Mouse (Mus musculus) heart, embryonic 11.5 days (tissue): ENCODE measurements at regions not wholly inside any gene's neighbourhood (a gene's known extent, or its start where the extent isn't known, plus 50 kb on each side); places are given as distances from the start of the nearest gene placed in this dataset.
A peak's percentile ranks its signal among the peaks of the same experiment; 100 is the strongest.

ENCODE experiments used
- ATAC-seq: fragments of 200-750 bp; cut with Nextera tagmentation; replicated peaks from 2 replicates; pipeline ENCODE4 v1.8.0; 2017; ENCODE audit warnings: moderate library complexity; ENCODE audit not compliant: insufficient number of reproducible peaks, low FRiP score, low TSS enrichment
- H3K27ac ChIP-seq: fragments of 300-500 bp; sonication (generic); 2 replicates; pipeline ENCODE4 v1.5.1; 2014; ENCODE audit warnings: mild to moderate bottlenecking, low read depth, low read length
- H3K27me3 ChIP-seq: fragments of 300-500 bp; sonication (generic); 2 replicates; pipeline ENCODE4 v1.6.1; 2014; ENCODE audit warnings: mild to moderate bottlenecking, low read length, mixed read lengths; ENCODE audit not compliant: control insufficient read depth, insufficient read depth
- H3K36me3 ChIP-seq: fragments of 300-500 bp; sonication (generic); 2 replicates; pipeline ENCODE4 v1.6.1; 2014; ENCODE audit warnings: mild to moderate bottlenecking, low read length, moderate library complexity, mixed read lengths; ENCODE audit not compliant: control insufficient read depth, insufficient read depth
- H3K4me1 ChIP-seq: fragments of 300-500 bp; sonication (generic); 2 replicates; pipeline ENCODE4 v1.6.1; 2014; ENCODE audit warnings: low read length; ENCODE audit not compliant: control insufficient read depth, insufficient read depth
- H3K4me2 ChIP-seq: fragments of 300-500 bp; sonication (generic); 2 replicates; pipeline ENCODE4 v1.6.1; 2014; ENCODE audit warnings: mild to moderate bottlenecking, moderate library complexity
- H3K4me3 ChIP-seq: fragments of 300-500 bp; sonication (generic); 2 replicates; pipeline ENCODE4 v1.5.1; 2014; ENCODE audit warnings: low read depth, low read length
- H3K9ac ChIP-seq: fragments of 300-500 bp; sonication (generic); 2 replicates; pipeline ENCODE4 v1.6.1; 2014; ENCODE audit warnings: mild to moderate bottlenecking, low read depth, low read length, moderate library complexity
- H3K9me3 ChIP-seq: fragments of 300-500 bp; sonication (generic); replicated peaks from 2 replicates; pipeline ENCODE4 v1.6.1; 2016; ENCODE audit warnings: low read length; ENCODE audit not compliant: control insufficient read depth
- WGBS: fragments of 180-500 bp; shearing (Covaris S2); extraction: QIAGEN DNeasy Blood & Tissue Kit; methylation state at CpG from one replicate; pipeline ENCODE4 v1.1.7; 2014; ENCODE audit not compliant: insufficient replicate concordance; 5-methylcytosine and 5-hydroxymethylcytosine counted together

- Histone ChIP-seq H3K4me3 (no peak overlapping the region), H3K27me3 (no peaks in the 10 kb centered on the region), H3K27ac (no peak overlapping the region), H3K9me3 (no peaks in the 10 kb centered on the region), H3K4me1 (peaks cover 9% of the 10 kb centered on the region; the same call in 1 of the 2 replicates), H3K4me2 (no peak overlapping the region), H3K9ac (no peak overlapping the region), H3K36me3 (no peaks in the 10 kb centered on the region)
- WGBS, result 84% methylated on average over 6 of the region's 6 CpGs
- ATAC-seq, result no peak
Measured at GRCm38 (mm10) chr4:8961851-8962250, 723.0 kb upstream of the Car8 start.

- H3K4me3 ChIP-seq, result no peak overlapping the region
- no peaks in the 10 kb centered on the region for H3K27me3 ChIP-seq
- ATAC-seq, result no peak
- peaks cover 16% of the 10 kb centered on the region for H3K4me1 ChIP-seq
- 47% methylated on average over 6 of the region's 6 CpGs for WGBS
- H3K4me2 ChIP-seq, result no peak overlapping the region
- no peaks in the 10 kb centered on the region for H3K9me3 ChIP-seq
- H3K27ac ChIP-seq, result no peak overlapping the region
- no peak overlapping the region for H3K9ac ChIP-seq
- H3K36me3 ChIP-seq, result no peaks in the 10 kb centered on the region
Measured at GRCm38 (mm10) chr4:8957771-8958170, 718.9 kb upstream of the Car8 start.

- Histone ChIP-seq H3K27ac (no peak overlapping the region), H3K4me2 (no peak overlapping the region), H3K36me3 (no peaks in the 10 kb centered on the region), H3K9ac (no peak overlapping the region), H3K27me3 (no peaks in the 10 kb centered on the region), H3K4me1 (peaks cover 16% of the 10 kb centered on the region), H3K4me3 (no peak overlapping the region), H3K9me3 (no peaks in the 10 kb centered on the region)
- 56% methylated on average over 5 of the region's 5 CpGs for WGBS
- no peak for ATAC-seq
Measured at GRCm38 (mm10) chr4:8957023-8957343, 718.1 kb upstream of the Car8 start.

GRCm38 (mm10) chr4:8956312-8957022 is 717.6 kb upstream of the Car8 start:
- no peaks in the 10 kb centered on the region for H3K9me3 ChIP-seq
- 72% methylated on average over 9 of the region's 9 CpGs for WGBS
- peaks cover 16% of the 10 kb centered on the region for H3K4me1 ChIP-seq
- no peak for ATAC-seq
- H3K4me3 ChIP-seq, result no peak overlapping the region
- H3K27me3 ChIP-seq, result no peaks in the 10 kb centered on the region
- H3K9ac ChIP-seq, result no peak overlapping the region
- H3K27ac ChIP-seq, result no peak overlapping the region
- H3K36me3 ChIP-seq, result no peaks in the 10 kb centered on the region
- H3K4me2 ChIP-seq, result no peak overlapping the region

- Histone ChIP-seq H3K4me1 (peaks cover 16% of the 10 kb centered on the region), H3K36me3 (no peaks in the 10 kb centered on the region), H3K9me3 (no peaks in the 10 kb centered on the region), H3K27ac (no peak overlapping the region), H3K4me2 (no peak overlapping the region), H3K4me3 (no peak overlapping the region), H3K27me3 (no peaks in the 10 kb centered on the region), H3K9ac (no peak overlapping the region)
- no peak for ATAC-seq
- 86% methylated on average over 5 of the region's 5 CpGs for WGBS
Measured at GRCm38 (mm10) chr4:8955306-8955705, 716.5 kb upstream of the Car8 start.

GRCm38 (mm10) chr4:8954356-8954914 is 715.6 kb upstream of the Car8 start:
- peaks cover 16% of the 10 kb centered on the region for H3K4me1 ChIP-seq
- H3K27ac ChIP-seq, result peak overlapping the region; percentile 83
- peak overlapping the region; percentile 53 for H3K9ac ChIP-seq
- H3K4me2 ChIP-seq, result peak overlapping the region; percentile 50
- no peaks in the 10 kb centered on the region for H3K36me3 ChIP-seq
- no peak overlapping the region for H3K4me3 ChIP-seq
- no peaks in the 10 kb centered on the region for H3K9me3 ChIP-seq
- WGBS, result 8% methylated on average over 10 of the region's 10 CpGs
- no peaks in the 10 kb centered on the region for H3K27me3 ChIP-seq
- peak; percentile 65 for ATAC-seq

GRCm38 (mm10) chr4:8953181-8953580 is 714.3 kb upstream of the Car8 start:
- no peak overlapping the region for H3K9ac ChIP-seq

GRCm38 (mm10) chr4:8949951-8950350 is 711.1 kb upstream of the Car8 start:
- Histone ChIP-seq H3K9me3 (no peaks in the 10 kb centered on the region), H3K4me2 (no peak overlapping the region), H3K27me3 (no peaks in the 10 kb centered on the region), H3K36me3 (no peaks in the 10 kb centered on the region), H3K9ac (no peak overlapping the region), H3K4me1 (peaks cover 13% of the 10 kb centered on the region), H3K4me3 (no peak overlapping the region), H3K27ac (no peak overlapping the region)
- WGBS, result 79% methylated on average over 4 of the region's 4 CpGs
- ATAC-seq, result no peak

More at GRCm38 (mm10) chr4:8953181-8953580, 714.3 kb upstream of the Car8 start:
- H3K9me3 ChIP-seq, result no peaks in the 10 kb centered on the region
- H3K27ac ChIP-seq, result no peak overlapping the region
- no peak for ATAC-seq
- no peaks in the 10 kb centered on the region for H3K27me3 ChIP-seq
- 81% methylated on average over 7 of the region's 7 CpGs for WGBS
- no peak overlapping the region for H3K4me2 ChIP-seq
- H3K4me3 ChIP-seq, result no peak overlapping the region
- no peaks in the 10 kb centered on the region for H3K36me3 ChIP-seq
- peaks cover 16% of the 10 kb centered on the region for H3K4me1 ChIP-seq

GRCm38 (mm10) chr4:8949537-8949936 is 710.7 kb upstream of the Car8 start:
- Histone ChIP-seq H3K9me3 (no peaks in the 10 kb centered on the region), H3K4me3 (no peak overlapping the region), H3K4me1 (peaks cover 9% of the 10 kb centered on the region), H3K27me3 (no peaks in the 10 kb centered on the region), H3K27ac (no peak overlapping the region), H3K9ac (no peak overlapping the region), H3K4me2 (no peak overlapping the region), H3K36me3 (no peaks in the 10 kb centered on the region)
- no peak for ATAC-seq
- 41% methylated on average over 5 of the region's 5 CpGs for WGBS
